Mouse (Mus musculus) testis, adult 2 months (tissue): Measurements from ENCODE around the gene Ap5z1. TPM values are rescaled to one million over a fixed set of nuclear protein-coding genes. Genes with fewer than 3 reads are reported as not detected.

Experiments used
- H3K27ac ChIP-seq: fragments of 200-500 bp; 2 replicates; pipeline ENCODE4 v1.5.1; 2012; ENCODE audit warnings: low read depth, low read length; ENCODE audit not compliant: control insufficient read depth, insufficient read depth
- H3K27me3 ChIP-seq: fragments of 200-500 bp; 2 replicates; pipeline ENCODE4 v1.6.1; 2012; ENCODE audit warnings: mild to moderate bottlenecking, low read length, moderate library complexity; ENCODE audit not compliant: control insufficient read depth, insufficient read depth
- H3K36me3 ChIP-seq: fragments of 200-500 bp; 2 replicates; pipeline ENCODE4 v1.6.1; 2012; ENCODE audit warnings: mild to moderate bottlenecking, low read length; ENCODE audit not compliant: control insufficient read depth, insufficient read depth
- H3K4me1 ChIP-seq: fragments of 200-500 bp; 2 replicates; pipeline ENCODE4 v1.6.1; 2012; ENCODE audit warnings: low read length; ENCODE audit not compliant: control insufficient read depth, insufficient read depth
- H3K4me3 ChIP-seq: fragments of 200-500 bp; 2 replicates; pipeline ENCODE4 v1.5.1; 2012; ENCODE audit warnings: low read depth, mild to moderate bottlenecking, low read length, moderate library complexity, mixed read lengths; ENCODE audit not compliant: control insufficient read depth
- CTCF ChIP-seq: fragments of 200-500 bp; IDR thresholded peaks from 2 replicates; pipeline ENCODE4 v1.5.1; 2012; ENCODE audit warnings: low read depth, mild to moderate bottlenecking, inconsistent platforms, low read length, moderate library complexity; ENCODE audit not compliant: control insufficient read depth, insufficient read depth, insufficient replicate concordance
- POLR2A ChIP-seq: fragments of 200-500 bp; IDR thresholded peaks from 2 replicates; pipeline ENCODE4 v1.6.1; 2012; ENCODE audit warnings: low read depth, mild to moderate bottlenecking, inconsistent platforms, low read length, moderate library complexity; ENCODE audit not compliant: control insufficient read depth
- polyA plus RNA-seq: library from polyadenylated mRNA; depleted of rRNA; stranded (reverse); fragments of >200 nt; gene quantifications from 2 replicates; pipeline ENCODE4 v1.2.3, GENCODE M21; 2012

Ap5z1 gene
- polyA plus RNA-seq, 1 experiment: 11.7 TPM

- H3K36me3 ChIP-seq: no peaks in the 10 kb centered on the region; the same call in 1 of the 2 replicates
- H3K4me1 ChIP-seq: peaks cover 13% of the 10 kb centered on the region
- H3K27me3 ChIP-seq: no peaks in the 10 kb centered on the region
- no peak overlapping the region for H3K27ac ChIP-seq
- no peak overlapping the region for H3K4me3 ChIP-seq
- no peak for TF ChIP-seq POLR2A
- TF ChIP-seq CTCF: no peak
Observed at GRCm38 (mm10) chr5:142459834-142460233, 3.9 kb upstream of the Ap5z1 start.

- Histone ChIP-seq H3K27me3 (no peaks in the 10 kb centered on the region), H3K4me3 (no peak overlapping the region), H3K27ac (no peak overlapping the region), H3K4me1 (peaks cover 15% of the 10 kb centered on the region), H3K36me3 (no peaks in the 10 kb centered on the region)
- no peak for TF ChIP-seq CTCF
- no peak for TF ChIP-seq POLR2A
Observed at GRCm38 (mm10) chr5:142461942-142462640, 1.7 kb upstream of the Ap5z1 start.

DNA sequence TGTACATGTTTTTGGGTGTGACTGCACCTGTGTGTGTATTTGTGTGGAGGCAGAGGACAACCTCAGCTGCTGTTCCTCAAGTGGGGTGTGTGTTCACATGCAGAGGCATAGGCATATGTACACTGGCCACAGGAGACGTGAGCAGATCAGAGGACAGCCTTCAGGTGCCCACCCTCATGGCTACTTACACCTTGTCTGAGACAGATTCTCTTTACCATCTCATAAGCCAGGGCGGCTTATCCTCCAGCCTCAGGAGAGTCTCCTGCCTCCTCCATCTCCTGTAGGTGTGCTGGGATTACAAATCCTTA is 1.1 kb upstream of the Ap5z1 start:
- peaks cover 15% of the 10 kb centered on the region for H3K4me1 ChIP-seq
- no peak overlapping the region for H3K4me3 ChIP-seq
- H3K27ac ChIP-seq: no peak overlapping the region
- H3K27me3 ChIP-seq: no peaks in the 10 kb centered on the region
- no peaks in the 10 kb centered on the region for H3K36me3 ChIP-seq
- TF ChIP-seq POLR2A: no peak
- TF ChIP-seq CTCF: no peak

GRCm38 (mm10) chr5:142463011-142463410 is 733 bp upstream of the Ap5z1 start:
- peak overlapping the region; percentile 73 for H3K27ac ChIP-seq
- TF ChIP-seq POLR2A (no peak), CTCF (no peak)
- H3K4me3 ChIP-seq: no peak overlapping the region
- peaks cover 15% of the 10 kb centered on the region for H3K4me1 ChIP-seq
- no peaks in the 10 kb centered on the region for H3K36me3 ChIP-seq
- no peaks in the 10 kb centered on the region for H3K27me3 ChIP-seq

- no peaks in the 10 kb centered on the region for H3K36me3 ChIP-seq
Observed at GRCm38 (mm10) chr5:142468375-142468774, 4.6 kb downstream of the Ap5z1 start.

GRCm38 (mm10) chr5:142469796-142470195 is 6.1 kb downstream of the Ap5z1 start:
- TF ChIP-seq CTCF: no peak
- no peak for TF ChIP-seq POLR2A
- no peaks in the 10 kb centered on the region for H3K36me3 ChIP-seq

More at GRCm38 (mm10) chr5:142468375-142468774, 4.6 kb downstream of the Ap5z1 start:
- H3K27ac ChIP-seq: no peak overlapping the region
- peaks cover 11% of the 10 kb centered on the region for H3K4me1 ChIP-seq
- no peak for TF ChIP-seq CTCF
- TF ChIP-seq POLR2A: no peak
- no peak overlapping the region for H3K4me3 ChIP-seq
- H3K27me3 ChIP-seq: no peaks in the 10 kb centered on the region

GRCm38 (mm10) chr5:142473696-142474095 is 10.0 kb downstream of the Ap5z1 start:
- no peak overlapping the region for H3K27ac ChIP-seq
- H3K4me1 ChIP-seq: peaks cover 2% of the 10 kb centered on the region
- TF ChIP-seq POLR2A (no peak), CTCF (no peak)
- no peaks in the 10 kb centered on the region for H3K36me3 ChIP-seq
- no peaks in the 10 kb centered on the region for H3K27me3 ChIP-seq
- no peak overlapping the region for H3K4me3 ChIP-seq

More at GRCm38 (mm10) chr5:142469796-142470195, 6.1 kb downstream of the Ap5z1 start:
- Histone ChIP-seq H3K4me3 (no peak overlapping the region), H3K27me3 (no peaks in the 10 kb centered on the region), H3K27ac (no peak overlapping the region), H3K4me1 (peaks cover 4% of the 10 kb centered on the region)

DNA sequence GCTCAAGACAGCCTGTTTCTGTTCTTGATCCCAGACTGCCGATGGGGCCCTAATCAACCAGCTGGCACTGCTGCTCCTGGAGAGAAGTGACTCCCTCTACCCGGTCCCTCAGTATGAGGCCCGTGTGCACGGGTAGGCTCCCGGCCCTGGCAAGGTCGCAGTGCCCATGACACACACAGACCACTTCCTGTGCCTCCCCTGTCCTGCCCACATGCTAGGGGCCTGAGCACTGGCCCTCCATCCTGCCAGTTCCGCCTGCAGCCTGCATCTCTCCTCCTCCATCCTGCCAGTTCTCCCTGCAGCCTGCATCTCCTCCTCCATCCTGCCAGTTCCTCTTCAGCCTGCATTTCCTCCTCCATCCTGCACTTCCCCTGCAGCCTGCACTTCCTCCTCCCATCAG is 11.9 kb downstream of the Ap5z1 start:
- no peaks in the 10 kb centered on the region for H3K36me3 ChIP-seq

More for the DNA sequence above, 11.9 kb downstream of the Ap5z1 start:
- no peak overlapping the region for H3K4me3 ChIP-seq
- TF ChIP-seq POLR2A (no peak), CTCF (no peak)
- no peak overlapping the region for H3K27ac ChIP-seq
- no peaks in the 10 kb centered on the region for H3K27me3 ChIP-seq
- peaks cover 6% of the 10 kb centered on the region for H3K4me1 ChIP-seq
